Mouse (Mus musculus) brain, embryonic 18.5 days (tissue): ENCODE results near the gene Shcbp1l.

Experiments
- DNase-seq: peaks from one replicate; pipeline ENCODE4 v3.0.0-alpha.2; 2012; ENCODE audit warnings: low read depth, low spot score

The Shcbp1l gene

DNA sequence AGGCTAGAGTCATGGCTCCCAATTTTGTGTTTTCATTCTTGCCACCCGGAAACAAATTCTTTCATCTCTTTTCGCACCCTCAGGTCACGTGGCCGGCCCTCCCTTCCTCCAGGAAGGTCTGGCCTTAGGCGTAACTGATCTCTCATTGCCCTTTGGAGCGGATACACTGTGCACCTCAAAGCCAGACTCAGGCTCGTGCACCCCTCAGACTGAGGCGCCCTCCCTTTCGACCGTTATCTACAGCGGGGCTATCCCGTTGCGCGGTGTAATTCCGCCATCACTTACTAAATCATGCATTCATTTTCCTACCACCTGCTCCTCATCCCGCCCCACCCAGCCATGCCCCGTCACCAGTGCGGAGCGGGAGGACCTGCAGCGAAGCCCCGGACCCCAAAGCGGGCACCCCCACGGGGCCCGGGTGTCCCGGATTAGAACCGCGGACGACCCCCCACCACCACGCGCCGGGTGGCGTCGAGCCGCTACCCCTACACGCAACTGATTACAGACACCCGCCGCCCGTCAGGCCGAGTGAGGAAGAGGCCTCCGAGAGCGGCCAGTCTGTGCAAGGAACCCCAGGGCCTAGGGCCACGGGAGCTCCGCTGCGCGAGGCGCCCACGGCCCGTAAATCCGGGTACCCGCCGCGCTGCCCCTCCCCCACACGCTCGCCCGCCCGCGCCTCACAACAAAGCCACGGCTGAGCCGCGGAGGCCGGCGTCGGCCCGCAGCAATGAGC lies 62.0 kb downstream of the Shcbp1l start:
- DNase-seq, result peak; percentile 43

DNA sequence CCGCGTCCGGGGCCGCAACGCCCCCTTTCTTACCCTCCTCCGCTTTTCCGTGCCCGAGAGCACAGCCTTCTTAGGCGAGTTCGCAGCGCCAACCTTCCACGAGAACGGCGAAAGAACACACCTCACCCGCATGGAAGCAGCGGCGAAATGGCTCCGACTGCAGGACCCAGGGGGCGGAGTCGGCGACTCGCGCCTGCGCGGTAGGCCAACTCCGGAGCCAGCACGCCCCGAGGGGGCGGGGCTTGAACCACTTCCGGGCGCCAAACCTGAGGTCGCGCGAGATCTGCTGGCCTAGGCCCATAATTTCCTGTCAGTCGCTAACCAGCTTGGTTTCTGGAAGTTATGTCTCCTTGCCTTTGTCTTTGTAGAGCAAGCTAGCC lies 62.5 kb downstream of the Shcbp1l start, which contains the start of gene Dhx9:
Gene Dhx9 (minus strand): TSS at position 161 of the 380 bp plus-strand sequence.
- DNase-seq, result peak; percentile 91

DNA sequence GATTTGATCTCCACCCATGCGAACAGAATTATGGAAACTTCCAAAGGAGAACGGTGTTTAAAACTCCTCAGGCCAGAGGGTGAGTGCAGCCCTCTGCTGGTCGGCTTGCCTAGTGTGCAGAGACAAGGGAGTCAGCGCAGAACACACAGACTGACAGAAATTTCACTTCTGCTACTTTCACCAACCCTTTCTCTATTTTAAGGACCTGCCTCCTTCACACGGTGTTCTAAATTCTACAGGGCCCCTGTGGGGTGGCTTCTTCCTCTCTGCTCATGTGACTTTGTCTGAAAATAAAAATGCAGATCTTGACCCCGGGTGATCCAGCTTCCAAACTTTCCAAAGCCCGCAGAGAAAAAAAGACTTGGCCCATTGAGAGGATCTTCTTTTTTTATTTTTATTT lies 64.2 kb downstream of the Shcbp1l start:
- DNase-seq, result no peak

DNA sequence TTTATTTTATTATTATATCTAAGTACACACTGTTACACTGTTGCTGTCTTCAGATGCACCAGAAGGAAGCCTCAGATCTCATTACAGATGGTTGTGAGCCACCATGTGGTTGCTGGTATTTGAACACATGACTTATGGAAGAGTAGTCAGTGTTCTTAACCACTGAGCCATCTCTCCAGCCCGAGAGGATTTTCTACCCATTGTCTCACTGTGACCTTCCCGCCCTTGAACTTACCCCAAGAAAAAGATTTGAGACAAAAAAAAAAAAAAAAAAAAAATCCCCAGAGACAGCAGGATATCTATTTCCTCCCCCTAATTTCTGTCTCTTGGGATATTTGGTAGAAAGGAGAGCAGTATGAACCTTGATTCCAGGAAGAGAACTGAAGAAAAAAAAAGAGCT lies 64.6 kb downstream of the Shcbp1l start:
- DNase-seq, result no peak

DNA sequence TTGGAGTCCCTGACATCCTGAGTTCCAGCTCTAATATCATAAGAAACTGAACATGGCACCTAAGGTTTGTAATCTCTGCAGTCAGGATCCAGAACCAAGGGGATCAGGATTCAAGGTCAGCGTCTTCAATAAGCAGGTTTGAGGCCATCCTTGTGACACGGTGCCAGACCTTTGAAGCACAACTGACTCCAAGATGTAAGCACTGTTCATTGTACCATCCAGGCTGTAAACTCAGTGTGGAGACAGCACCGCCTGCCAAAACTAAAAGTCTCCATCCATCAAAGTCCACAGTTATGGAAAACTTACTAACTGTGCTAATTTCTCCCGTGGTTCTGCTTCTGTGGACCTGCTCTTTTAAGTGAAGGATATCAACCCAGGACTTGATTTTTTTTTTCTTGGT lies 65.0 kb downstream of the Shcbp1l start:
- no peak for DNase-seq

DNA sequence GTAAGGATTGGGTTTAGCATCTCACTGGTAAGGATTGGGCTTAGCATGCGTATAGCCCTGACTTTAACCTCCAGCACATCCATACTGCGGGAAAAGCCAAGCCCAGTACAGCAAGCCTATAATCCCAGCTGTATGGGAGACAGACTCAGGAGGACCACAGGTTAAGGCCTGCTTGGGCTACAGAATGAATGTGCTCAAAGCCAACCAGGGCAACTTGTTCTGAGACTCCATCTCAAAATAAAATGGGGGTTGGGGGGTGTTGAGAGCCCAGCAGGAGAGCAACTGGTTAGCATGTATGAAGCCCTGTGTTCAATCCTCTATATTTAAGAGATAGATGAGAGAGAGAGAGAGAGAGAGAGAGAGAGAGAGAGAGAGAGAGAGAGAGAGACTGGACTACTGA lies 66.4 kb downstream of the Shcbp1l start:
- no peak for DNase-seq

DNA sequence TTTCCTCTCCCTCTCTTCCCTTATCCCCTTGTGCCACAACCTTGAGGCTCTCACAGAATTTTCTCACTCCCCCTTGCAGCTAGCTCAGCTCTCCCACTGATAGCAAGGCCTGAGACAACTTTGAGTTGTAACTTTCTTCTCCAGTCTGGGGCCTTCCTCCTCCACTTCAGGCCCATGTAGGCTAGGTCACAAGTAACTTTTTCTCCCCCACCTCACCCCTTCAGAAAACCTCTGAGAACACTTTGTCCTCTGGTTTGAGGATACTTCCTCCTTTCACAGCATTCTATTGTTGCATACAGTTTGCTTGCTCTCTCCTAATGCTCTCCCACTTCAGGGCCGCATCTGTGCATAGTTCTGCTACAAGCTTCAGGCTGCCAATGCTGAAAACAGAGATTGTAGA lies 66.9 kb downstream of the Shcbp1l start:
- DNase-seq, result no peak

DNA sequence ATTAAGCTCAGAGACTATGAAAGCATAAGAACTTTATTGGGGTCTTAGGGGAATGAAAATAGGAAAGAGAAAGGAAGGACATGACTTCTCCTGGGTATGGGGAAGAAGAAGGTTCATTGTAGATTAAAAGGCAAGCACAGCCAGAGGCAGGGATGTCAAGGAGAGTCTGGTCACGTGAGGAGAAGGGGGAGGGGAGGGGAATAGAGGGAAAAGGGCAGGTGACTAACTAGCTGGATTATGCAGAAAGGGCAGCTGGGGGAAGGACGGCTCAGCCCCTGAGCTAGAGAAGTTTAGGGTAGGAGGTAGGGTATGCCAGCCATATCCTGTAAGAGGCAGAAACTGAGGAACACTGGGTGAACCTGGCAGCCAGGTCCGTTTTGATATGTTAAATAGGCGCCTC lies 68.4 kb downstream of the Shcbp1l start:
- no peak for DNase-seq

DNA sequence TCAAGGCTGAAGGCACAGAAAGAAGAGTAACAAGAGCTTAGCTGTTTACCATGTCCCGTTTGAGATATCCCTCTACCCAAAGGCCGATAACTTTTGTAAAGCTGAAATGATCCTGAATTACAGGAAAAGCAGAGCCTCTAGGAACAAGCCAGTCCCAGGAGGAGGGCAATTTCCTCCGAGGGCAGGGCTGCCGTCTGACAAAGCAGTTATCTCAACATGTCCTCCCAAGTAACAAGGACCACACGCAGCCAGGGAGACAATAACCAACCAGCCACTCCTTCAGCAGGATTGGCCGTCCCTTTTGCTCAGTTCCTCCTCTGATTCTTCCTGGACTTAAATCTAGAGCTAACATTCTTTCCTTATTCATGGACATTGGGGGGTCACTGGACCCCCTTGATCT lies 69.0 kb downstream of the Shcbp1l start:
- DNase-seq, result no peak

DNA sequence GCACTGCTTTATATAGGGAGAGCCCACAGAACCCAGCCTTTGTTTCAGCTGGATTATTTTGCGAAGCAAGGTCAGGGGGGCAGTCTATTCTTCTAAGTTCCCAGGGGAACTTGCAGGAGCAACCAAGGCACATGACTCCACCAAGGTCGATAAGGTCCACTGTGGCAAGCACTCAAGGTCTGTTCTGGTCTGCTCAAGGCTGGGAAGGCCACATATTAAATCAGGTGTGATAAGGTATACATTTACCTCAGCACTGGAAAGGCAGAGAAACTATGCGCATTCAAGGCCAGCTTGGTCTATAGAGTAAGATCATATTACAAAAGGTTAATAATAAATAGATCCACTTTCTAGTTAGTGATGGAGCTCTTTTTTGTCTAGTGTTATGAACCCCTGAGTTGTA lies 71.1 kb downstream of the Shcbp1l start:
- DNase-seq, result no peak

DNA sequence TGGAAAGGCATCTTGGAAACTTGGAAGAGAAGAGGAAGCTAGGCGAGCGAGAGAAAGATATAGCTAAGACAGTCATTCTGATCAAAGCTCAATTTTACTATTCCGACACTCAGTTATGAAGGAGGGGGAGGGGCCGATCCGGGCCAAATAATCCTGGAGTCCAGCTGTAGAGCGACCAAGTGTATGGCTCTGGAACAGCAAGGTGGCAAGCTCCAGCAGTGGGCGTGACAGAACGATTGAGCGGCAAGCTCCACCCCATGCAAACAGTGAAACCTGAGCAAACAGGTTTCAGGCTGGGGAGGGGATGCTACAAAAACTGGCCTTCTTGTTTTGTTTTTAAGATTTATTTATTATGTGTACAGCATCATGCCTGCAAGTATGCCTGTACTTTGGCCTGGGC lies 75.1 kb downstream of the Shcbp1l start:
- no peak for DNase-seq

DNA sequence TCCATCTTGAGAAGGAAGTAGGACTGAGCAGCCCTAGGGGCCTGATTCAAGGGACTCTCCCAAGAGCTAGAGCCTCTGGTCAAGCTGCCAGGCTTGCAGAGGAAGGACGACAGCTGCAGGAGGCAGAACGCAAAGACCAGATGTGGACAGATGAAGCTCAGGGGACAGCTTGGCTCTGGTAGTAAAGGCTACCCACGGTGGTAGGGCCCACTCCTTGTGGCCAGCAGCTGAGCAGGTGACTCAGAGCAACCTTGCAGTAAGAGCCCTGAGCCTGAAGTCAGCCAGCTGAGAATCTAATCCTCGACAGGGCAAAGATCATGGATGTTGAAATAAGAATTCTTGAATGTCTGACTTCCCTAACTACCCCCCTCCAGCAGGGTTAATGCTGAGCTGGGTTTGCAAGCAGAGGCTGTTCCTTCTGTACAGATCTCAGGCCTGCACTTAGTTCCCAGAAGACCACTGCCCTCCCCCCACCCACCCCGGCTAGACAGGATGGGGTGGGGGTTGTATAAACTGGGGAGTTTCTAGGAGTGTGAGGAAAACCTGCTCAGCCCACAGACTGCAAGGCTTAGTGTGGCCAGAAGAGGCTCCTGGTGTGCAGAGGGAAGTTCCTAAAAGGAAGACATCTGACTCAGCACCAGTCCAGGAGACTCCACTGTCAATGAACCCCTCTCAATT lies 76.8 kb downstream of the Shcbp1l start:
- DNase-seq, result no peak
